In the genomic region with DNA sequence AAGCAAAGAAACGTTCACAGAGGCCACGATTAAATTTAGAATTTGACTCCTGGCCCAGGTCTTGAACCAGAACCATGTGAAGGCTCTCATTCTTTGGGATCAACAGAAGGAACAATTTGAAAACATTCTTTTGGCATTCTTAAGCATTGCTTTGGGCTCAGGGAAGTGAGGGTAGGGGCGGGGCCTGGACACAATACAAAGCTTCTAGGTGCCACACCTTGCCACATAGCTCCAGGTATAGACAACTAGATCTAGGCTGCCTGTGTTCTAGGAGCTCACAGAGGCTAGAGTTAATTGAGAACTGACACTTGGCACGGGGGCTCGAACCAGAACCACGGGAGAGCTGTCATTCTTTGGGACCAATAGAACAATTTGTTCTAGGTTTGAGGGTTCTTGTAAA, we compare ENCODE assay signal across 15 mouse cellular contexts.
DNase-seq lines count a peak whose midpoint lies in the region; ATAC-seq and TF ChIP-seq lines count a peak whose summit lies in the region.
"Had no signal": no experiment of that assay in that cellular context is flagged by ENCODE, and none has a peak within 500 bp of the region (broad histone marks: within the 10 kb centered on the region; RNA-seq: fewer than 3 reads in every experiment).

No protein-coding gene starts in this region.

- H3K27ac ChIP-seq in gastrocnemius, adult 2 months: peak overlapping the region; percentile 86
- H3K27ac ChIP-seq in kidney, embryonic 15.5 days: peak overlapping the region; percentile 74
- H3K27ac ChIP-seq in ES-Bruce4 (ENCODE audit: insufficient read depth, low read length): peak overlapping the region; percentile 80
- H3K27ac ChIP-seq in limb, embryonic 14.5 days (replicated peaks; ENCODE audit: low read depth, low read length): 0 out of 2 replicates have a peak overlapping the region, but pooled peaks have one; percentile 26
- H3K27ac ChIP-seq: hindbrain, embryonic 15.5 days; liver, embryonic 13.5 days; midbrain, embryonic 15.5 days had no signal

- intact Hi-C loops in gastrocnemius, adult 2 months (cut with DNase I): loop anchor here (2.0 to 5.0 kb wide), 2 partner anchors 129 to 278 kb away; a partner anchor contains a TSS
- intact Hi-C loops in gastrocnemius, postnatal 36 days (cut with DNase I): loop anchor here (5.0 kb wide), 2 partner anchors 96 to 134 kb away; no protein-coding TSS in a partner anchor

- H3K27me3 ChIP-seq in kidney, embryonic 15.5 days: no peaks in the 10 kb centered on the region
- H3K27me3 ChIP-seq in ES-Bruce4 (ENCODE audit: control insufficient read depth, insufficient read depth, low read length, poor library complexity, severe bottlenecking): no peaks in the 10 kb centered on the region
- H3K27me3 ChIP-seq in limb, embryonic 14.5 days (ENCODE audit: control insufficient read depth, insufficient read depth, low read length): no peaks in the 10 kb centered on the region
- H3K27me3 ChIP-seq: hindbrain, embryonic 15.5 days; liver, embryonic 13.5 days; midbrain, embryonic 15.5 days had no signal

- no peak for TF ChIP-seq EP300 in ES-Bruce4 (IDR thresholded peaks at IDR 0.05; ENCODE audit: insufficient read depth, low read depth, low read length)

- ATAC-seq in kidney, embryonic 15.5 days (replicated peaks; ENCODE audit: low FRiP score): no peak
- ATAC-seq in limb, embryonic 14.5 days (ENCODE audit: low FRiP score, low read depth): no peak
- ATAC-seq: midbrain, embryonic 15.5 days had no signal

- WGBS in kidney, embryonic 15.5 days: 76% methylated on average over 6 of the region's 6 CpGs
- 71% methylated on average over 6 of the region's 6 CpGs for WGBS in limb, embryonic 14.5 days

- H3K36me3 ChIP-seq in kidney, embryonic 15.5 days: peaks cover 11% of the 10 kb centered on the region
- no peaks in the 10 kb centered on the region for H3K36me3 ChIP-seq in ES-Bruce4 (ENCODE audit: control insufficient read depth, insufficient read depth, low read length, poor library complexity, severe bottlenecking)
- H3K36me3 ChIP-seq in limb, embryonic 14.5 days (ENCODE audit: control insufficient read depth, insufficient read depth, low read length): no peaks in the 10 kb centered on the region
- H3K36me3 ChIP-seq: hindbrain, embryonic 15.5 days; midbrain, embryonic 15.5 days had no signal

- no peak overlapping the region for H3K4me3 ChIP-seq in gastrocnemius, adult 2 months
- H3K4me3 ChIP-seq in kidney, embryonic 15.5 days (replicated peaks): no peak overlapping the region
- no peak overlapping the region for H3K4me3 ChIP-seq in ES-Bruce4 (ENCODE audit: low read depth, low read length)
- no peak overlapping the region for H3K4me3 ChIP-seq in limb, embryonic 14.5 days (replicated peaks; ENCODE audit: low read length)
- H3K4me3 ChIP-seq: hindbrain, embryonic 15.5 days; liver, embryonic 13.5 days; midbrain, embryonic 15.5 days had no signal

- no peaks in the 10 kb centered on the region for H3K9me3 ChIP-seq in kidney, embryonic 15.5 days (replicated peaks)
- H3K9me3 ChIP-seq in ES-Bruce4 (replicated peaks; ENCODE audit: control insufficient read depth, insufficient read depth, low read length, poor library complexity, severe bottlenecking): peaks cover 5% of the 10 kb centered on the region; the same call in 1 of the 2 replicates
- no peaks in the 10 kb centered on the region for H3K9me3 ChIP-seq in limb, embryonic 14.5 days (ENCODE audit: control insufficient read depth, low read length)
- H3K9me3 ChIP-seq: hindbrain, embryonic 15.5 days; liver, embryonic 13.5 days; midbrain, embryonic 15.5 days had no signal

- H3K4me1 ChIP-seq in kidney, embryonic 15.5 days: peaks cover 38% of the 10 kb centered on the region
- H3K4me1 ChIP-seq in ES-Bruce4 (ENCODE audit: control insufficient read depth, insufficient read depth, low read length): peaks cover 12% of the 10 kb centered on the region
- peaks cover 4% of the 10 kb centered on the region; the same call in 1 of the 2 replicates for H3K4me1 ChIP-seq in limb, embryonic 14.5 days (ENCODE audit: control insufficient read depth, insufficient read depth, low read length)

- H3K4me2 ChIP-seq in kidney, embryonic 15.5 days: no peak overlapping the region
- H3K4me2 ChIP-seq in limb, embryonic 14.5 days (replicated peaks; ENCODE audit: low read depth, low read length, severe bottlenecking): no peak overlapping the region
- H3K4me2 ChIP-seq: hindbrain, embryonic 15.5 days; liver, embryonic 13.5 days; midbrain, embryonic 15.5 days had no signal

- DNase-seq in gastrocnemius, adult 2 months: no peak
- no peak for DNase-seq in gastrocnemius, postnatal 36 days
- DNase-seq in kidney, adult 11 months: no peak
- no peak for DNase-seq in limb, embryonic 14.5 days (ENCODE audit: low spot score)
- no peak for DNase-seq in embryo, embryonic 9.5 days (ENCODE audit: extremely low spot score)
- no peak for DNase-seq in neural tube, embryonic 10.5 days (ENCODE audit: extremely low spot score, low spot score)
- DNase-seq: adrenal gland, adult 8-10 months; cerebellum, adult 9-11 months; liver, embryonic 13.5 days; right cerebral cortex, postnatal 25 days; thymus, postnatal 14 days had no signal

- no peak for TF ChIP-seq CTCF in gastrocnemius, adult 2 months (IDR thresholded peaks at IDR 0.05)
- no peak for TF ChIP-seq CTCF in ES-Bruce4 (IDR thresholded peaks at IDR 0.05; ENCODE audit: low read depth, low read length)

- no peak overlapping the region for H3K9ac ChIP-seq in kidney, embryonic 15.5 days
- no peak overlapping the region for H3K9ac ChIP-seq in ES-Bruce4 (ENCODE audit: low read depth, poor library complexity, severe bottlenecking)
- no peak overlapping the region for H3K9ac ChIP-seq in limb, embryonic 14.5 days (ENCODE audit: low read depth, low read length, severe bottlenecking)
- H3K9ac ChIP-seq: hindbrain, embryonic 15.5 days; liver, embryonic 13.5 days; midbrain, embryonic 15.5 days had no signal

- TF ChIP-seq POLR2A in ES-Bruce4 (IDR thresholded peaks at IDR 0.05; ENCODE audit: insufficient read depth, low read length): no peak
- TF ChIP-seq POLR2A in limb, embryonic 14.5 days (IDR thresholded peaks at IDR 0.05; ENCODE audit: borderline replicate concordance, extremely low read depth, insufficient read depth, insufficient read length): no peak

Comparison
In these comparisons a context has a peak if more than half of its experiments do, and no peak if none do; other contexts are left out.
1. H3K27ac ChIP-seq: peak in every context shown above with its lines; median percentile 86 in gastrocnemius, adult 2 months; 80 in ES-Bruce4; 74 in kidney, embryonic 15.5 days; 26 in limb, embryonic 14.5 days.